Mouse (Mus musculus) induced T-regulatory cell, adult 2 months (primary cell): ENCODE measurements around the gene Hdac9.
"Not testable (repeated sequence)": the region's sequence is repeated elsewhere in the genome, so short reads cannot be mapped to it uniquely, and the experiment has no call there.

Source experiments
- DNase-seq: peaks from one replicate; pipeline ENCODE4 v3.0.0-alpha.2; 2012; ENCODE audit warnings: low read depth

The Hdac9 gene

GRCm38 (mm10) chr12:34087292-34087942, 829.5 kb downstream of the Hdac9 start:
- DNase-seq: no peak

- DNase-seq: no peak
Observed at GRCm38 (mm10) chr12:34076981-34077380, 839.9 kb downstream of the Hdac9 start.

GRCm38 (mm10) chr12:34075805-34076509, 840.9 kb downstream of the Hdac9 start:
- DNase-seq: no peak

DNA sequence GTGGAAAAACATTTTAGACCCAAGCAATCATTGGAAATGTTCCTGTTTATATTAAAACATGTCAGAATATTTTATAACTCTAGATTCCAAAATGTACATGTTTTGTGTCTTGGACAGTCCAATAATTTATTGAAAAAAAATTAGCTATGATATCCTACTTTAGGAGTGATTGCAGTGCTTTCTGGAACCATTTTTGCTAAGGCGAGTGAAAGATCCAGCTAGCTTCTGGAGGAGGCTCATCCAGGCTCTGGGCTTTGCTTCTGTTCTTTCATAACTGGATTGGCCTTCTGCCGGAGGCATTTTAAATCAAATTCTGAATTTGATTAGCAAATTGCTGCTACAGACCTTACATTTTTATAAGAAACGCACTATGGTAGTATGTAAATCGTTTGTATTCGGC, 864.4 kb downstream of the Hdac9 start:
- no peak for DNase-seq

GRCm38 (mm10) chr12:34052036-34052435, 864.9 kb downstream of the Hdac9 start:
- no peak for DNase-seq

DNA sequence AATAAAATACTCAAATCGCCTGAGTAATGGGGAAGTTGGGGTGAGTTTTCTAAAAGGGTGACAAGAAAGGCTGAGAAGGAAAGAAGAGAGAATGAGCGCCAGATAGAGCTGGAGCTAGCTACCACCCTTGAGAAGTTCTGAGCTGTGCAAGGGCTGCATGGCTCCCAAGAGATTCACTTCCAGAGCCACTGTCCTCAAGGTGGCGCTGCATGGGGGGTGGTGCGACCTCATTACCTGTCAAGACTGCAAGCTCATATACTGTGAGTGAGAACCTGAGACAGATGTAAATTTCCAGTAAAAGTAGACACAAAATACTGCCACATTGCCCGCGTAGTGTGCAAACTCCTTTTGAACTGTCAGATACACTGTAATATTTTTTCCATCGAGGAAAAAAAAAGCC, 865.8 kb downstream of the Hdac9 start:
- DNase-seq: peak; percentile 6

GRCm38 (mm10) chr12:34040949-34041348, 875.9 kb downstream of the Hdac9 start:
- no peak for DNase-seq

- no peak for DNase-seq
Observed at GRCm38 (mm10) chr12:34040061-34040460, 876.8 kb downstream of the Hdac9 start.

DNA sequence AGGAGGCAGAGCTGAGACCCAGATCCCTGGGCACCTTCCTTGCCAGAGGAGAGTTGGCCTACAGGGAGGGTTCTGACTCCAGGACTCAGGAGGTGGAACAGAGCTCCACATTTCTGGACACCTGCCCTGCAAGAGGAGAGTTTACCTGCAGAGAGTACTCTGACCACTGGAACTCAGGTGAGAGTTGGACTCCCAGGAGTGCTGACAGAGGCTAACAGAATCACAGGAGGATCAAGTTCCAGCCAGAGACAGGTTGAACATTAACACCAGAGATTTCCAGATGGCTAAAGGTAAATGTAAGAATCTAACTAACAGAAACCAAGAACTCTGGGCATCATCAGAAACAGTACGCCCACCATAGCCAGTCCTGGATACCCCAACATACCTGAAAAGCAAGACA, 907.1 kb downstream of the Hdac9 start:
- DNase-seq: not testable (repeated sequence)
